Mouse (Mus musculus): Measurements from ENCODE around the gene Vmn1r114. TPM values are rescaled to one million over a fixed set of nuclear protein-coding genes. Genes with fewer than 3 reads are reported as not detected.
"Not testable (repeated sequence)": the region's sequence is repeated elsewhere in the genome, so short reads cannot be mapped to it uniquely, and the experiment has no call there.

Vmn1r114 gene
- not detected in 2 replicates for polyA plus RNA-seq (2012; rRNA removed)

DNA sequence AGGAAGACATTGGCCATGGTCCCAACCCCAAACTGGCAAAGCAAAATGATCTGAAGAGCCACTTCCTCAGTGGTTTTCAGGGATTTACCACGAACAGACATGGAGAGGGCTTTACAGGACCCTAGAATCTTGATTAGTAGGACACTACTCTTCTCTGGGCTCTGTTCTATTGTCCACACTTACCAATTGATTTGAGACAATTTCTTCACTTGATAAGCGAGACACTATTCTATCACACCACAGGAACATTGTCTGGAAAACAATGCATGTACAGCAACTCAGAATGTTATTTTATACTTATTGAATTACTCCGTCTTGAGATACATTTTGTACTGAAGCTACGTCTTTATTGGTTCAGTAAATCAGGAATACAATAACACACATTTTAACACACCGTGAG is at the start of gene Vmn1r114:
Gene Vmn1r114, minus strand, starts transcription at position 101 of the 400 bp plus-strand sequence.
- not testable (repeated sequence) for H3K4me1 ChIP-seq (ENCODE audit: control insufficient read depth, insufficient read depth, low read length); H3K4me3 ChIP-seq (ENCODE audit: insufficient read depth, low read length); H3K27ac ChIP-seq (ENCODE audit: insufficient read depth, low read length)

DNA sequence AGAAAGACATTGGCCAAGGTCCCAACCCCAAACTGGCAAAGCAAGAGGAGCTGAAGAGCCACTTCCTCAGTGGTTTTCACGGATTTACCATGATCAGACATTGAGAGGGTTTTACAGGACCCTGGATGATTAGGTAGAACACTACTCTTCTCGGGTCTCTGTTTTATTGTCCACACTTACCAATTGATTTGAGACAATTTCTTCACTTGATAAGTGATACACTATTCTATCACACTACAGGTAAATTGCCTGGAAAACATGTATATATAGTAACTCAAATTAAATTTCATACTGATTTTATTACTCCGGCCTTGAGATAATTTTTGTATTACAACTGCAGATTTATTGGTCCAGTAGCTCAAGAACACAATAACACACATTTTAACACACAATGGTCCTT is 32.9 kb upstream of the Vmn1r114 start, which contains the start of gene Vmn1r115:
Gene Vmn1r115, minus strand, starts transcription at position 101 of the 400 bp plus-strand sequence.
- not testable (repeated sequence) for H3K27ac ChIP-seq (ENCODE audit: insufficient read depth, low read length); H3K4me1 ChIP-seq (ENCODE audit: control insufficient read depth, insufficient read depth, low read length); H3K4me3 ChIP-seq (ENCODE audit: insufficient read depth, low read length)

- H3K27ac ChIP-seq (ENCODE audit: insufficient read depth, low read length); H3K4me3 ChIP-seq (ENCODE audit: insufficient read depth, low read length); H3K4me1 ChIP-seq (ENCODE audit: control insufficient read depth, insufficient read depth, low read length): not testable (repeated sequence)
Observed at GRCm38 (mm10) chr7:20786985-20787384, 25.0 kb downstream of the Vmn1r114 start, which contains the start of gene Vmn1r113. Gene Vmn1r113 (plus strand): TSS chr7:20787285.

DNA sequence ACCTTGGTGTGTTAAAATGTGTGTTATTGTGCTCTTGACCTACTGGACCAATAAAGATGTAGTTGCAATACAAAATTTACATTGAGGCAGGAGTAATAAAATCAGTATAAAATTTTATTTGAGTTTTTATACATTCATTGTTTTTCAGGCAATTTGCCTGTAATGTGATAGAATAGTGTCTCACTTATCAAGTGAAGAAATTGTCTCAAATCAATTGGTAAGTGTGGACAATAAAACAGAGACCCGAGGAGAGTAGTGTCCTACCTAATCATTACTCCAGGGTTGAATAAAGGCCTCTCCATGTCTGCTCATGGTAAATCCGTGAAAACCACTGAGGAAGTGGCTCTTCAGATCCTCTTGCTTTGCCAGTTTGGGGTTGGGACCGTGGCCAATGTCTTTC is 41.1 kb downstream of the Vmn1r114 start, which contains the start of gene Vmn1r112:
Gene Vmn1r112, plus strand, starts transcription at position 301 of the 400 bp plus-strand sequence.
- H3K27ac ChIP-seq (ENCODE audit: insufficient read depth, low read length); H3K4me1 ChIP-seq (ENCODE audit: control insufficient read depth, insufficient read depth, low read length); H3K4me3 ChIP-seq (ENCODE audit: insufficient read depth, low read length): not testable (repeated sequence)

Other genes with a start within 250 kb of the Vmn1r114 start
- not detected in 2 replicates for gene Gm4141, start 235.9 kb downstream of the Vmn1r114 start, polyA plus RNA-seq (2012; rRNA removed)
- gene Gm4513, start 213.2 kb downstream of the Vmn1r114 start, polyA plus RNA-seq (2012; rRNA removed), result not detected in 2 replicates
- gene Vmn1r107, start 143.3 kb downstream of the Vmn1r114 start, polyA plus RNA-seq (2012; rRNA removed), result not detected in 2 replicates
- not detected in 2 replicates for gene Vmn1r111, start 109.0 kb downstream of the Vmn1r114 start, polyA plus RNA-seq (2012; rRNA removed)
- not detected in 2 replicates for gene Gm10668, start 81.6 kb downstream of the Vmn1r114 start, polyA plus RNA-seq (2012; rRNA removed)
- gene Vmn1r112, start 41.0 kb downstream of the Vmn1r114 start, polyA plus RNA-seq (2012; rRNA removed), result not detected in 2 replicates
- not detected in 2 replicates for gene Vmn1r113, start 24.9 kb downstream of the Vmn1r114 start, polyA plus RNA-seq (2012; rRNA removed)
- gene Vmn1r115, start 32.8 kb upstream of the Vmn1r114 start, polyA plus RNA-seq (2012; rRNA removed), result not detected in 2 replicates
- gene Vmn1r116, start 60.1 kb upstream of the Vmn1r114 start, polyA plus RNA-seq (2012; rRNA removed), result not detected in 2 replicates
- gene Vmn1r117, start 71.9 kb upstream of the Vmn1r114 start, polyA plus RNA-seq (2012; rRNA removed), result not detected in 2 replicates
- not detected in 2 replicates for gene Vmn1r118, start 100.2 kb upstream of the Vmn1r114 start, polyA plus RNA-seq (2012; rRNA removed)
- not detected in 2 replicates for gene Vmn1r119, start 200.3 kb upstream of the Vmn1r114 start, polyA plus RNA-seq (2012; rRNA removed)
- gene Vmn1r120, start 241.6 kb upstream of the Vmn1r114 start, polyA plus RNA-seq (2012; rRNA removed), result not detected in 2 replicates

Data from cortical plate, adult 2 months (tissue).